Mouse (Mus musculus) left cerebral cortex, postnatal 36 days (tissue): Measurements from ENCODE around the gene Sem1. TPM values are rescaled to one million over a fixed set of nuclear protein-coding genes. Genes with fewer than 3 reads are reported as not detected.
"Not testable (repeated sequence)": the region's sequence is repeated elsewhere in the genome, so short reads cannot be mapped to it uniquely, and the experiment has no call there.

ENCODE experiments used
- DNase-seq, 2 experiments: peaks; one replicate each; pipeline ENCODE4 v3.0.0; 2021 to 2022; ENCODE audit warnings: low spot score in 2 of 2, mixed read lengths in 1 of 2
- intact Hi-C: fragments of 180-260 bp; cut with DNase I; formaldehyde crosslinking; loops from one replicate; pipeline ENCODE4 v1.15.1; 2025
- total RNA-seq, 2 experiments: library from RNA; stranded (reverse); gene quantifications; 2 replicates each; pipeline ENCODE4 v1.2.3; 2021

Sem1 gene
- total RNA-seq, 2 experiments from 2014 or later: 41.6 to 46.6 TPM

DNA sequence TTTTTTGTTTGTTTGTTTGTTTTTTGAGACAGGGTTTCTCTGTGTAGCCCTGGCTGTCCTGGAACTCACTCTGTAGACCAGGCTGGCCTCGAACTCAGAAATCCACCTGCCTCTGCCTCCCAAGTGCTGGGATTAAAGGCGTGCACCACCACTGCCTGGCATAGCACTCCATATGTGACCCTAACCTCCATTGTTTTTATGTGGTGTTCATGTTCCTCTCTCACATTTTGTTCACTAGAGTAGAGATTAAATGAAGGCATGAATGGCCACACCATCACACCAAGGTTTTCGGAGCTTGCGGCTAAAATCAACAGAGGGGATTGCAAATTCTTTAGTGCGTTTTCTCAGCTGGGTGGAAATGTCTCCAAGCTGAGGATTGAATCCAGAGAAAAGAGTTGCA, 42.1 kb downstream of the Sem1 start:
- intact Hi-C loops: not testable (repeated sequence)

More for the DNA sequence above, 42.1 kb downstream of the Sem1 start:
- DNase-seq: not testable (repeated sequence)
